Mouse (Mus musculus) testis, adult 2 months (tissue): ENCODE data around the gene Plxdc2.

ENCODE experiments used
- CTCF ChIP-seq: fragments of 200-500 bp; IDR thresholded peaks from 2 replicates; pipeline ENCODE4 v1.5.1; 2012; ENCODE audit warnings: low read depth, mild to moderate bottlenecking, inconsistent platforms, low read length, moderate library complexity; ENCODE audit not compliant: control insufficient read depth, insufficient read depth, insufficient replicate concordance
- POLR2A ChIP-seq: fragments of 200-500 bp; IDR thresholded peaks from 2 replicates; pipeline ENCODE4 v1.6.1; 2012; ENCODE audit warnings: low read depth, mild to moderate bottlenecking, inconsistent platforms, low read length, moderate library complexity; ENCODE audit not compliant: control insufficient read depth

GRCm38 (mm10) chr2:16359341-16359928 lies 3.3 kb downstream of the Plxdc2 start:
- TF ChIP-seq POLR2A (no peak), CTCF (no peak)
